Mouse (Mus musculus): Measurements from ENCODE around the gene Cdh1. TPM values are rescaled to one million over a fixed set of nuclear protein-coding genes. Genes with fewer than 3 reads are reported as not detected.

Cdh1 gene
- polyA plus RNA-seq, 1 experiment from 2014 or later, result 37.9 TPM

DNA sequence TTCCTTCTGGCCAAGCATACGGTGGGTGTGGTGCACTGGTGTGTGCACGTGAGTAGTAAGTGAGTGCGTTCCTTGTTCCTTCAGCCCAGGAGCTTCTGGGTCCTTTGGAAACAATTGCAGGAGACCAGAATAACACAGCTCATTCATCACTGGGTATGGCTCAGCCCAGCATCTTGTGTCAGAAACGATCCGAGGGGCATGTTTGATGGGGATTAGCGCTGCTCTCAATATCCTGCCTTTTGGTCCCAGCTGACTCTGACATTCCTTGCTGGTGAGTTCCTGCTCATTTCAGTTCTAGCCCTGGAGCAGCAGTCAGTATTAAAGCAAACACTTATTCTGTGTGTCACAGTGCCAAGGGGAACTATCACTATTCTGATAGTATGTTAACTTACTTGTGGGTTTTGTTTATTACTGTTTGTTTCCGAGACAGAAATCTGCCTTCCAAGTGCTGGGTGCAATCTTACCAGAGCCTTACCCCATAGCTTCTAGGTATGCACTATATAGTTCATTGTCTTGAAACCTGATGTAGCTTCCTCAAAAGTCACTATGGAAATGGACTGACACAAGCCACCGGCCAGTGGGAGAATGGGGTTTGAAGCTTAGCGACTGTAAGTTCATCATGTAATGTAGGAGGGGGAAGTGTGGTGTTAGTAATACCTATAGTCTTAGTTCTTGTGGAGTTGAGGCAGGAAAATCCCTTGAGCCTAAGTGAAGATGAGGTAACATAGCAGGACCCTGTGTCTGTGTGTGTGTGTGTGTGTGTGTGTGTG lies 23.1 kb downstream of the Cdh1 start:
- Histone ChIP-seq H3K27ac (no peak overlapping the region), H3K4me1 (peaks cover 33% of the 10 kb centered on the region), H3K4me3 (no peak overlapping the region), H3K4me2 (no peak overlapping the region), H3K27me3 (no peaks in the 10 kb centered on the region), H3K9me3 (no peaks in the 10 kb centered on the region), H3K9ac (no peak overlapping the region), H3K36me3 (no peaks in the 10 kb centered on the region)
- no peak for ATAC-seq (ENCODE audit: insufficient number of reproducible peaks, insufficient read depth, low FRiP score, low TSS enrichment, low read depth)
- 52% methylated on average over 9 of the region's 9 CpGs for WGBS

- Histone ChIP-seq H3K9me3 (no peaks in the 10 kb centered on the region), H3K27ac (no peak overlapping the region), H3K4me1 (peaks cover 39% of the 10 kb centered on the region), H3K9ac (no peak overlapping the region), H3K4me2 (no peak overlapping the region), H3K27me3 (no peaks in the 10 kb centered on the region), H3K36me3 (no peaks in the 10 kb centered on the region), H3K4me3 (no peak overlapping the region)
- no peak for ATAC-seq (ENCODE audit: insufficient number of reproducible peaks, insufficient read depth, low FRiP score, low TSS enrichment, low read depth)
- WGBS, result 77% methylated on average over 11 of the region's 11 CpGs
These were observed 25.3 kb downstream of the Cdh1 start for GRCm38 (mm10) chr8:106628291-106628964.

- no peak for ATAC-seq (ENCODE audit: insufficient number of reproducible peaks, insufficient read depth, low FRiP score, low TSS enrichment, low read depth)
- peaks cover 35% of the 10 kb centered on the region for H3K4me1 ChIP-seq
- 22% methylated on average over 5 of the region's 5 CpGs for WGBS
- H3K27me3 ChIP-seq, result no peaks in the 10 kb centered on the region
- 0 out of 2 replicates have a peak overlapping the region, but pooled peaks have one; percentile 36 for H3K9ac ChIP-seq
- H3K4me3 ChIP-seq, result no peak overlapping the region
- no peak overlapping the region for H3K4me2 ChIP-seq
- peak overlapping the region; percentile 70 for H3K27ac ChIP-seq
- no peaks in the 10 kb centered on the region for H3K9me3 ChIP-seq
- no peaks in the 10 kb centered on the region for H3K36me3 ChIP-seq
These were observed 26.3 kb downstream of the Cdh1 start for GRCm38 (mm10) chr8:106629456-106629855.

DNA sequence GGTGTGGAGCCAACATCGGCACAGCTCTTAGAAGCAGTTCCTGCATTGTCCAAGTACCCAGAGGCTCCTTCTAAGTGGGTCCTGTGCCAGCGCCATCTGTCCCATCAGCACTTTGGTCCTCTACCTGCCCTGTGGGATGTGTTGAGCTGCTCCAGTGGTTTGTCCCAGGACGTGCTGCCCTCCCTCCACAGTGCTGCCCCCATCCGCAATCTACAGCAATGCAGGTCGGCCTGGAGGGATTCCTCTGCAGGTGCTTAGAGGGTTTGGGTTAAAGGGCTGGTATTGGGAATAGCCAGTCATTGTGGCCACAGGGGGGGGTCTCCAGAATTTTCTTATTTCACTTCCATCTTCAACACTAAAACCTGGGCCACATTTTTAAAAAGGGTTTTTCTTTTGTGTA lies 28.8 kb downstream of the Cdh1 start:
- Histone ChIP-seq H3K36me3 (no peaks in the 10 kb centered on the region), H3K9me3 (no peaks in the 10 kb centered on the region), H3K4me1 (peaks cover 40% of the 10 kb centered on the region), H3K27me3 (no peaks in the 10 kb centered on the region), H3K4me2 (no peak overlapping the region), H3K4me3 (no peak overlapping the region), H3K27ac (no peak overlapping the region), H3K9ac (no peak overlapping the region)
- no peak for ATAC-seq (ENCODE audit: insufficient number of reproducible peaks, insufficient read depth, low FRiP score, low TSS enrichment, low read depth)
- WGBS, result 50% methylated on average over 5 of the region's 5 CpGs

GRCm38 (mm10) chr8:106632650-106633049 lies 29.5 kb downstream of the Cdh1 start:
- Histone ChIP-seq H3K36me3 (no peaks in the 10 kb centered on the region), H3K4me1 (peaks cover 45% of the 10 kb centered on the region), H3K27me3 (no peaks in the 10 kb centered on the region), H3K4me2 (no peak overlapping the region), H3K4me3 (no peak overlapping the region), H3K27ac (no peak overlapping the region), H3K9ac (no peak overlapping the region), H3K9me3 (no peaks in the 10 kb centered on the region)
- no peak for ATAC-seq (ENCODE audit: insufficient number of reproducible peaks, insufficient read depth, low FRiP score, low TSS enrichment, low read depth)
- whole genome bisulfite sequencing, result 29% methylated on average over 8 of the region's 8 CpGs

DNA sequence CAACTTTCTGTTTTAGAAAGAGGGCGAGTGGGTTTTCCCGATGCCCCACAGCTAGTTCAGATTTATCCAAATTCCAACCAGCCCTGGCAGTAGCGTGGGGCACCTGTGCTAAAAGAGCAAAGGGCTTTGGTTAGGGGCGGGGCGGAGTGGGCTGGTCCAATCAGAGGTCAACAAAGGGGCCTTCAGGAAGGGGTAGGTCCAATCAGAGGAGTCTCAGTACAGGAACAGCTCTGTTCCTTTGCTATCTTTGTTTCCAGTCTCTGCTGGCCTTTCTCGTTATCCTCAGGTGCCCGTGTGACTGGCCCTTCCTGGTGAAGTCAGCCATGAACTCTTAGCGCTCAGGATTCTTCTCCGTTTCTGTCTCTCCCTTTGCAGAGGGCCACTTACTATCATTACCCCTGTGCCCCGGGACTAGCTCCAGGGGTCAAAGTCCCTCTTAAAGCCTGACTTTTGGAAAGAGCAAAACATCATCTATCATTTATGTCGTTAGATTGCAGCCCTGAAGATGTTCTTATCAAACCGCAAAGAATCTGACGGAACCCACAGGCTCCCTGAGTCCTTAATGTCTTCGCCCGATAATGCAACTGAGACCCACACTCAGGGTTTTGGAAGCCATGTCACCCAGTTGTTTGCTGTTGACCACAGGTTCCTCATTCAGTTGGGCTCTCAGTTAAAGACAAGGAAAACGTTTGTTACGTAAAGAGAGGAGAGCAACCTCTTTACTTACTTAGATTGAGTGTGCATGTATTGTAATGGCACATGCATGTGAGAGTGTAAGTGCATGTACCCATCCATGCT lies 30.4 kb downstream of the Cdh1 start:
- no peaks in the 10 kb centered on the region for H3K27me3 ChIP-seq
- no peak overlapping the region for H3K9ac ChIP-seq
- ATAC-seq (ENCODE audit: insufficient number of reproducible peaks, insufficient read depth, low FRiP score, low TSS enrichment, low read depth), result no peak
- H3K4me2 ChIP-seq, result no peak overlapping the region
- no peak overlapping the region for H3K27ac ChIP-seq
- WGBS, result 72% methylated on average over 17 of the region's 17 CpGs
- H3K4me1 ChIP-seq, result peaks cover 45% of the 10 kb centered on the region
- H3K36me3 ChIP-seq, result no peaks in the 10 kb centered on the region
- H3K9me3 ChIP-seq, result no peaks in the 10 kb centered on the region
- H3K4me3 ChIP-seq, result no peak overlapping the region

DNA sequence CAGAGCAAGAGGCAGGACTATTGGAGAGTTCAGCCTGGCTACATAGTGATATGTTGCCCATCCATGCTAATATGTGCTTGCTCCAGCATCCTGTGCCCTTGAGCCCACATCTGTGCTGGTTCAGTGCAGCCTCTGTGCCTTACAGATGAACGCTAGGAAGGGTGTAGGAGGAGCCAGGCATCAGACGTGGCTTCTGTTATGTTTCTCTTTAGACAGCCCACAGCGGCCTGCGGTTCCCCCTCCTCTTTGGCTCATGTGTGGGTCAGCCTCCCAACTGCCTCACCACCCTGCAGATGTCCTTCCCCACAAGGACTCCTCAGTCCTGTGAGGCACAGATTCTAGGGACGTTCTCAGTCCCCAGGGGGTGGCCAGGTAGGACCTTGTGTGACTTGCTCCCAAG lies 32.1 kb downstream of the Cdh1 start:
- Histone ChIP-seq H3K27ac (no peak overlapping the region), H3K4me1 (peaks cover 30% of the 10 kb centered on the region), H3K4me2 (no peak overlapping the region), H3K9me3 (no peaks in the 10 kb centered on the region), H3K27me3 (no peaks in the 10 kb centered on the region), H3K4me3 (no peak overlapping the region), H3K36me3 (no peaks in the 10 kb centered on the region), H3K9ac (no peak overlapping the region)
- no peak for ATAC-seq (ENCODE audit: insufficient number of reproducible peaks, insufficient read depth, low FRiP score, low TSS enrichment, low read depth)
- WGBS, result 27% methylated on average over 5 of the region's 5 CpGs

GRCm38 (mm10) chr8:106637446-106637845 lies 34.3 kb downstream of the Cdh1 start:
- 0 out of 2 replicates have a peak overlapping the region, but pooled peaks have one; percentile 44 for H3K27ac ChIP-seq
- H3K9ac ChIP-seq, result no peak overlapping the region
- no peak overlapping the region for H3K4me2 ChIP-seq
- H3K4me3 ChIP-seq, result no peak overlapping the region
- H3K36me3 ChIP-seq, result no peaks in the 10 kb centered on the region
- WGBS, result 84% methylated on average over 4 of the region's 4 CpGs
- H3K9me3 ChIP-seq, result no peaks in the 10 kb centered on the region
- H3K27me3 ChIP-seq, result no peaks in the 10 kb centered on the region
- H3K4me1 ChIP-seq, result peaks cover 30% of the 10 kb centered on the region
- no peak for ATAC-seq (ENCODE audit: insufficient number of reproducible peaks, insufficient read depth, low FRiP score, low TSS enrichment, low read depth)

DNA sequence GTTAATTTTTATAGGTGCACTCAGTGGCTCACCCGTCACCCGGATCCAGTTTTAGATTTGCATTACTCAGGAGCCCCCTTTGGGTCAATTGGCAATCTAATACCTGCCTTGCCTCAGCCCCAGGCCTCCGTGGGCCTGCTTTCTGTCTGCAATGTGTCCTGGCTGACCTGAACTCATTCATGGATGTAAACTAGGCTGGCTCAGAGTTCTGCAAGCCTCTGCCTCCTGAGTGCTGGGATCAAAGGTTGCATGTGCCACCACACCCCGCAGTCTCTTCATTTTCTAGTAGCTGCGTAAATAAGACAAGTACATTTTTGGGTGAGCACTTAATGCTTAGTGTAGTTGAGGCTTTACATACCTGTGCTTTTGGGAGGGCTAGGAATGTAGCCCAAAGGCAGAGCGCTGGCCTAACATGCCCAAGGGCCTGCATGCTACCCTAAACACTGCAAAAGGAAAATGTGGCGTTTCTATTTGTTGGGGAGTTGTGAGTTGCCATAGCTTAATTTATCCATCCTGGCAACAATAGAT lies 35.7 kb downstream of the Cdh1 start:
- Histone ChIP-seq H3K4me3 (no peak overlapping the region), H3K27me3 (no peaks in the 10 kb centered on the region), H3K4me2 (no peak overlapping the region), H3K27ac (no peak overlapping the region), H3K36me3 (no peaks in the 10 kb centered on the region), H3K9me3 (no peaks in the 10 kb centered on the region), H3K9ac (no peak overlapping the region), H3K4me1 (peaks cover 26% of the 10 kb centered on the region)
- ATAC-seq (ENCODE audit: insufficient number of reproducible peaks, insufficient read depth, low FRiP score, low TSS enrichment, low read depth), result no peak
- 72% methylated on average over 7 of the region's 7 CpGs for WGBS

DNA sequence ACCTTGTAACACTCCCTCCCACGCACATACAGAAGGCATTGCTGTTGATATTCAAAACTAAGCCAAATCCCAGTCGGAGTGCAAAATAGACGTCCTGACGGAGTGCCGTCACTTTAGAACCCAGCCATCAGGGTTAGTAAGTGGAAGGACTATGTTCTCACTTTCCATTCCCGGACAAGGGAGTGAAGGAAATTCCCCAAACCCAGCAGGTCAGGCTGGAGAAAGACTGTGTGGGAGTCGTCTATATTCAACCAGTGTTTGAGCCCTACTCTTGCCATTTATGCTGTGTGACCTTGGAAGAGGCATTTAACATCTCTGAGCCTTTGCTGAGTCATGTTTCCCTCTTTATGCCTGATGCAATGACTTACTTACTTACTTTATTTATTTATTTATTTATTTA lies 37.1 kb downstream of the Cdh1 start:
- Histone ChIP-seq H3K27me3 (no peaks in the 10 kb centered on the region), H3K27ac (no peak overlapping the region), H3K4me3 (no peak overlapping the region), H3K4me1 (peaks cover 35% of the 10 kb centered on the region), H3K9ac (no peak overlapping the region), H3K4me2 (no peak overlapping the region), H3K9me3 (no peaks in the 10 kb centered on the region), H3K36me3 (no peaks in the 10 kb centered on the region)
- no peak for ATAC-seq (ENCODE audit: insufficient number of reproducible peaks, insufficient read depth, low FRiP score, low TSS enrichment, low read depth)
- WGBS, result 84% methylated on average over 7 of the region's 7 CpGs

DNA sequence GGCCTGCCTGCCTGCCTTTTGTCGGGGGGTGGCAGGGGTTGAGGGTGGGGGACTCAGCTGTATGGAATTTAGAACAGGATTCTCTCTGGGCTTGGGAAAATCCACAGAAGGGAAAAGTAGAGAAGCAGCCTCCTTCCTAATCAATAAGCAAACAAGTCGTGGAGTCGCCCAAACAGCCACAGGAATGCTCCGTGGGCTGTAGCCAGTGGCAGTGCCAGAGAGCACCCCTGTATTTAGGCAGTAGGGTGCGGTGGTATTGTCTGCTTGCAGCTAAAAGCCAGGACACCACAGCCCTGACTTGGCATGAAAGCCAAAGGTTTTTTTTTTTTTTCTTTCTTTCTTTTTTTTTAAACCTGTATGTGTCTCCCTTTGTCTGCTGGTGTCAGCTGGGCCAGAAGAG lies 37.8 kb downstream of the Cdh1 start:
- H3K9ac ChIP-seq, result no peak overlapping the region
- 63% methylated on average over 5 of the region's 5 CpGs for WGBS
- no peaks in the 10 kb centered on the region for H3K36me3 ChIP-seq
- ATAC-seq (ENCODE audit: insufficient number of reproducible peaks, insufficient read depth, low FRiP score, low TSS enrichment, low read depth), result no peak
- H3K4me3 ChIP-seq, result no peak overlapping the region
- peaks cover 29% of the 10 kb centered on the region for H3K4me1 ChIP-seq
- no peak overlapping the region for H3K4me2 ChIP-seq
- H3K27me3 ChIP-seq, result no peaks in the 10 kb centered on the region
- H3K9me3 ChIP-seq, result no peaks in the 10 kb centered on the region
- H3K27ac ChIP-seq, result no peak overlapping the region

All from embryonic facial prominence, embryonic 13.5 days (tissue).